Mouse (Mus musculus) cerebellum, adult 2 months (tissue): ENCODE results near the gene Trim58. TPM values are rescaled to one million over a fixed set of nuclear protein-coding genes. Genes with fewer than 3 reads are reported as not detected.

Experiments used
- DNase-seq, 2 experiments: peaks; one replicate each; pipeline ENCODE4 v3.0.0; 2021
- H3K27ac ChIP-seq: fragments of 200-500 bp; 2 replicates; pipeline ENCODE4 v1.5.1; 2012; ENCODE audit warnings: low read length, control low read depth, inconsistent platforms; ENCODE audit not compliant: insufficient read depth
- H3K27me3 ChIP-seq: fragments of 200-500 bp; 2 replicates; pipeline ENCODE4 v1.6.1; 2012; ENCODE audit warnings: inconsistent platforms, mild to moderate bottlenecking, low read length, moderate library complexity; ENCODE audit not compliant: control insufficient read depth, insufficient read depth
- H3K4me1 ChIP-seq: fragments of 200-500 bp; 2 replicates; pipeline ENCODE4 v1.6.1; 2011; ENCODE audit warnings: low read length; ENCODE audit not compliant: control insufficient read depth, insufficient read depth
- H3K4me3 ChIP-seq: fragments of 200-500 bp; replicated peaks from 2 replicates; pipeline ENCODE3; 2011; ENCODE audit warnings: mild to moderate bottlenecking, low read depth, low read length, control low read depth; ENCODE audit not compliant: insufficient read depth
- CTCF ChIP-seq: fragments of 200-500 bp; IDR thresholded peaks from 2 replicates; pipeline ENCODE4 v1.5.1; 2011; ENCODE audit warnings: low read depth, mild to moderate bottlenecking, control low read depth, low read length, moderate library complexity, borderline replicate concordance; ENCODE audit not compliant: insufficient read depth
- POLR2A ChIP-seq: fragments of 200-500 bp; IDR thresholded peaks from 2 replicates; pipeline ENCODE4 v1.6.1; 2011; ENCODE audit warnings: low read length, control low read depth, borderline replicate concordance; ENCODE audit not compliant: insufficient read depth
- WGBS: fragments of 180-500 bp; shearing (Covaris S2); methylation state at CpG from one replicate; pipeline ENCODE4 v1.1.7; 2018; 5-methylcytosine and 5-hydroxymethylcytosine counted together
- polyA plus RNA-seq: library from polyadenylated mRNA; depleted of rRNA; stranded (reverse); fragments of >200 nt; gene quantifications from 2 replicates; pipeline ENCODE4 v1.2.3, GENCODE M21; 2012; rRNA removed

The Trim58 gene
- polyA plus RNA-seq, 1 experiment: 0.28 TPM

GRCm38 (mm10) chr11:58669252-58669651 lies 29.0 kb downstream of the Trim58 start:
- no peak for TF ChIP-seq CTCF
- no peak for TF ChIP-seq POLR2A
- no peaks in the 10 kb centered on the region for H3K4me1 ChIP-seq
- H3K4me3 ChIP-seq: no peak overlapping the region
- DNase-seq: no peak
- H3K27me3 ChIP-seq: no peaks in the 10 kb centered on the region
- no peak overlapping the region for H3K27ac ChIP-seq

GRCm38 (mm10) chr11:58671825-58672224 lies 31.6 kb downstream of the Trim58 start:
- Histone ChIP-seq H3K4me3 (no peak overlapping the region), H3K27ac (no peak overlapping the region), H3K4me1 (no peaks in the 10 kb centered on the region), H3K27me3 (no peaks in the 10 kb centered on the region)
- no peak for DNase-seq
- TF ChIP-seq CTCF: no peak
- no peak for TF ChIP-seq POLR2A
- WGBS: 55% methylated on average over 4 of the region's 4 CpGs

DNA sequence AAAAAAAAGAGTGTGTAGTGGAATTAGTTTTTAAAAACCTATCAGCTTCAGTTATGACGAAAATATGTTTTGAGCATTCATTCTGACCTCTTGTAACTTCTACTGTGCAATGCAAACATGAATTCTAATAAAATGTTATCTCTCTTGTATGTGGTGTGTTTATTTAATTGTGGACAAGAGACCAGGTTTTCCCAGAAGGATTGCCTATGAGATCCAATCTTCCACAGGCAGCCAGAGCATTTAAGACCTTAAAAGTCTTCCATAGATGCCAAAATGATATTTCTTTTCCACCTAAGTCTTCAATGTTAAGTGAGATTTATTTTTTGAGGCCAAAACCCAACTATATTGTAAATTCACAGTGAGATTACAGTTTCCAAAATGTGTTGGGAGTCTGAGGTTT lies 40.5 kb downstream of the Trim58 start, which contains the start of gene Olfr320:
Gene Olfr320 (plus strand): TSS at position 301 of the 400 bp plus-strand sequence.
- no peak for TF ChIP-seq POLR2A
- TF ChIP-seq CTCF: no peak
- H3K4me3 ChIP-seq: no peak within 1 kb of the TSS
- no peak within 1 kb of the TSS for H3K27ac ChIP-seq
- no peaks in the 10 kb centered on the region for H3K4me1 ChIP-seq
- no peaks in the 10 kb centered on the region for H3K27me3 ChIP-seq
- 85% methylated on average over 1 of the region's 1 CpGs for WGBS
- DNase-seq: no peak

- 74% methylated on average over 3 of the region's 3 CpGs for WGBS
- TF ChIP-seq CTCF (no peak), POLR2A (no peak)
- no peaks in the 10 kb centered on the region for H3K27me3 ChIP-seq
- no peak within 1 kb of the TSS for H3K27ac ChIP-seq
- DNase-seq: no peak
- no peak within 1 kb of the TSS for H3K4me3 ChIP-seq
- H3K4me1 ChIP-seq: no peaks in the 10 kb centered on the region
Observed at GRCm38 (mm10) chr11:58698862-58699261, 58.6 kb downstream of the Trim58 start, which contains the start of gene Olfr319. Gene Olfr319 (plus strand): TSS chr11:58699162.

Other genes with a start within 250 kb of the Trim58 start
- not detected in 2 replicates for gene 1810065E05Rik, start 219.4 kb upstream of the Trim58 start, polyA plus RNA-seq
- gene Gm12253, start 207.9 kb upstream of the Trim58 start, polyA plus RNA-seq: not detected in 2 replicates
- gene Lypd9, start 187.5 kb upstream of the Trim58 start, polyA plus RNA-seq: not detected in 2 replicates
- not detected in 2 replicates for gene Olfr30, start 178.2 kb upstream of the Trim58 start, polyA plus RNA-seq
- gene Olfr332, start 147.9 kb upstream of the Trim58 start, polyA plus RNA-seq: not detected in 2 replicates
- gene Olfr331, start 137.9 kb upstream of the Trim58 start, polyA plus RNA-seq: not detected in 2 replicates
- not detected in 2 replicates for gene Olfr330, start 105.6 kb upstream of the Trim58 start, polyA plus RNA-seq
- gene Olfr329-ps, start 94.0 kb upstream of the Trim58 start, polyA plus RNA-seq: not detected in 2 replicates
- gene Olfr328, start 84.8 kb upstream of the Trim58 start, polyA plus RNA-seq: 0.07 and 0.11 TPM in 2 replicates
- gene Olfr224, start 69.9 kb upstream of the Trim58 start, polyA plus RNA-seq: 0.08 TPM in 1 of 2 replicates, not detected in the other
- gene Olfr325, start 62.7 kb upstream of the Trim58 start, polyA plus RNA-seq: not detected in 2 replicates
- gene Olfr324, start 45.4 kb upstream of the Trim58 start, polyA plus RNA-seq: not detected in 2 replicates
- gene 2210407C18Rik, start 24.4 kb upstream of the Trim58 start, polyA plus RNA-seq: not detected in 2 replicates
- gene Olfr323, start 10.0 kb upstream of the Trim58 start, polyA plus RNA-seq: not detected in 2 replicates
- gene Olfr322, start 18.3 kb downstream of the Trim58 start, polyA plus RNA-seq: not detected in 2 replicates
- not detected in 2 replicates for gene Olfr320, start 40.6 kb downstream of the Trim58 start, polyA plus RNA-seq
- not detected in 2 replicates for gene Olfr319, start 58.7 kb downstream of the Trim58 start, polyA plus RNA-seq
- gene Olfr318, start 83.5 kb downstream of the Trim58 start, polyA plus RNA-seq: not detected in 2 replicates
- 0.03 TPM in 1 of 2 replicates, not detected in the other for gene Olfr317, start 98.7 kb downstream of the Trim58 start, polyA plus RNA-seq
- not detected in 2 replicates for gene Olfr316, start 112.3 kb downstream of the Trim58 start, polyA plus RNA-seq
- gene Olfr315, start 132.7 kb downstream of the Trim58 start, polyA plus RNA-seq: not detected in 2 replicates
- gene Olfr314, start 142.5 kb downstream of the Trim58 start, polyA plus RNA-seq: not detected in 2 replicates
- 1.5 and 1.6 TPM in 2 replicates for gene Fam183b, start 161.5 kb downstream of the Trim58 start, polyA plus RNA-seq
- not detected in 2 replicates for gene Olfr313, start 174.5 kb downstream of the Trim58 start, polyA plus RNA-seq
- not detected in 2 replicates for gene Olfr312, start 188.8 kb downstream of the Trim58 start, polyA plus RNA-seq
- not detected in 2 replicates for gene Olfr311, start 198.8 kb downstream of the Trim58 start, polyA plus RNA-seq
- gene Gm12258, start 206.7 kb downstream of the Trim58 start, polyA plus RNA-seq: 22.5 and 24.5 TPM in 2 replicates
- gene 2810021J22Rik, start 226.8 kb downstream of the Trim58 start, polyA plus RNA-seq: 6.7 and 8.0 TPM in 2 replicates